Mouse (Mus musculus): ENCODE data around the gene Traip.
A peak's percentile ranks its signal among the peaks of the same experiment; 100 is the strongest.

Traip gene

GRCm38 (mm10) chr9:107971690-107972541 lies 22.0 kb downstream of the Traip start:
- DNase-seq (ENCODE audit: low read depth): peak; percentile 48

- peak; percentile 34 for DNase-seq (ENCODE audit: low read depth)
Observed at GRCm38 (mm10) chr9:107974491-107975171, 24.7 kb downstream of the Traip start.

DNA sequence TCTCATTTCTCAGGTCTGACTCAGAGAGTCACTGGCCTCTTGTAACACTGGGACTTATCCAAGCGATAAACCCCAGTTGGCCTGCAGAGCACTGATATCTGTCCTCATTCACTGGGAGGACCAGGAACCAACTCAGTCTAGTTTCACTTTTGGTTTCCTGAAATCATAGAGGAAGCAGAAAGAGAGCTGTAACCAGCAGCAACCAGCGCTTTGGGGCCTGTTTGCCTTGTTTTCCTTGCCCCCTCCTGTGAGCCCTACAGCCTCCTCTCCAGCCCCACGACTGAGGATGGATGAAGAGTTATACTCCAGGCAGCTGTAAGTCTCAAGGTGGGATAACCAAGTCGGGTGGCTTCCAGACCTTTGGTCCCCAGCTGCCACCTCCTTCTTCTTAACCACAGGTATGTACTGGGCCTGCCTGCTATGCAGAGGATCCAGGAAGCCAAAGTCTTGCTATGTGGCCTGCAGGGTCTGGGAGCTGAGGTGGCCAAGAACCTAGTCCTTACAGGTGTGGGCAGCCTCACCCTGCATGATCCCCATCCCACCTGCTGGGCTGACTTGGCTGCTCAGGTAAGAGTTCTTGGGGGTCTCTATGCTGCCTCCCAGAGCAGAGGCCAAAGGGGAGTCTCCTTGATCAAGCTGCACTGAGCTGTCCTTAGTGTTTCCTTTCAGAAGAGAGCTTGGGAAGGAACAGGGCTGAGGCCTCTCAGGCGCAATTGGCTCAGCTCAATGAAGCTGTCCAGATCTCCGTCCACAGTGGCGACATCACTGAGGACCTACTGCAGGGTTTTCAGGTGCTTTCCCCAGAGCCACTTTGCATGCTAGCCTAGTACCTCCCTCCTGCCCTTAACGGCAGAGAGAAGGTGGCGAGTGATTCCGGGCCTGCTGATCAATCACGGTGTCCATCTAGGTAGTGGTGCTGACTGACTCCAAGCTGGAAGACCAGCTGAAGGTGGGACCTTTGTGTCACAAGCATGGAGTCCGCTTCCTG lies 25.8 kb downstream of the Traip start, which contains the start of gene Uba7:
Uba7 (plus strand) TSS at position 107 of the 988 bp plus-strand sequence.
- peak; percentile 79 for DNase-seq (ENCODE audit: low read depth)

DNA sequence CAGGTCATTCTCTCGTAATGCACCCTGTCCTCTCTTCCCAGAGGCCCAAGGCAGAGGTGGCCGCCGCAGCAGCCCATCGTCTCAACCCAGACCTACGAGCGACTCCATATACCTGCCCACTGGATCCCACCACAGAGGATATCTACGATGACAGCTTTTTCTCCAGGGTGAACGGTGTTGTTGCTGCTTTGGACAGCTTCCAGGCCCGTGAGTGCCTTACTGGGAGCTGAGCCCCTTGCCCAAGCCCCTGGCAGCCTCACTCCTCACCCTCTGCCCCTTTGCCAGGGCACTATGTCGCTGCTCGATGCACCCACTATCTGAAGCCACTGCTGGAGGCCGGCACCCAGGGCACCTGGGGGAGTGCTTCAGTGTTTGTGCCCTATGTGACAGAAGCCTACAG lies 28.9 kb downstream of the Traip start:
- DNase-seq (ENCODE audit: low read depth): no peak

DNA sequence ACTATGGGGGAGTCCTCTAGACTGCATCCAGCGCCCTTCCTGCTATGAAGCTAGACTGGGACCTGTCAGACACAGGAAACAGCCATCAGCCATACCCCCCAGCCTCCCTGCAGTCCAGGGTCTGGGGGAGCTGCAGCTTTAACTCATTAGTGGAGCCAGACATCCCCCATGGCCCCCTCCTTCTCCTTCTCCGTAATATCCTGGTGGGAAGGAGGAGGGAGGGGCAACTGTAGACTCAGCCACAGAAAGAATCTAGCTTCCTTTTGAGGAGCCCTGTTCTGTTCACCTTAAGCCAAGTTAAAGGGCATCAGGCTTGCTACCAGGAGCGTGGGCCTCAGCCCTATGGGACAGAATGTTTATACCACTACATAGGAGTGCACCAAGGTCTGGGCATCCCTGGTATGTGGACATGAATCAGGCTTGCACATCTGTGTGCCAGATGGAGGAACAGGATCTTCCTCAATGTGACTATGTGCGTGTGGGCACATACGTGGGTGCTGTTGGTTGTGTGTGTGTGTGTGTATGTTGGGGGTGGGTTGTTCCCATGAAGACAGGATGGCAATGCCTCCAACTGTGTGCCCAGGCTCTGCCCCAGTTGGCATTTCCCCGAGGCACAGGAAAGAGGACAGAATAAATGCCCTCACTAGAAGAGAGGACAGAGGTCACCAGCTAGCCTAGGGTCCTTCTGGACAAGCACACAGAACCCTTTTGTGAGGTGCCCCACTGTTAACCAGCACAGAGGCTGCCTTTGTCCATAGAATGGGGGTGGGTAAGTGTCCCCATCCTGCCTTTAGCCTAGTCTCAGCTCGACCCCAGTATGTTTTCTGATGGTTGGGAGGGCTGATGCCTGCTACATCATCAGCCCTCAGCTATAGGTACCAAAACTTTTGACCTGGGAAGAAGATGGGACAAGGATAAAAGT lies 32.0 kb downstream of the Traip start:
- DNase-seq (ENCODE audit: low read depth): no peak

GRCm38 (mm10) chr9:107982681-107983346 lies 32.9 kb downstream of the Traip start, which contains the start of gene Gm20661:
Gene Gm20661, plus strand, starts transcription at chr9:107983058.
- peak; percentile 57 for DNase-seq (ENCODE audit: low read depth)

GRCm38 (mm10) chr9:107983421-107983890 lies 33.5 kb downstream of the Traip start:
- DNase-seq (ENCODE audit: low read depth): no peak

DNA sequence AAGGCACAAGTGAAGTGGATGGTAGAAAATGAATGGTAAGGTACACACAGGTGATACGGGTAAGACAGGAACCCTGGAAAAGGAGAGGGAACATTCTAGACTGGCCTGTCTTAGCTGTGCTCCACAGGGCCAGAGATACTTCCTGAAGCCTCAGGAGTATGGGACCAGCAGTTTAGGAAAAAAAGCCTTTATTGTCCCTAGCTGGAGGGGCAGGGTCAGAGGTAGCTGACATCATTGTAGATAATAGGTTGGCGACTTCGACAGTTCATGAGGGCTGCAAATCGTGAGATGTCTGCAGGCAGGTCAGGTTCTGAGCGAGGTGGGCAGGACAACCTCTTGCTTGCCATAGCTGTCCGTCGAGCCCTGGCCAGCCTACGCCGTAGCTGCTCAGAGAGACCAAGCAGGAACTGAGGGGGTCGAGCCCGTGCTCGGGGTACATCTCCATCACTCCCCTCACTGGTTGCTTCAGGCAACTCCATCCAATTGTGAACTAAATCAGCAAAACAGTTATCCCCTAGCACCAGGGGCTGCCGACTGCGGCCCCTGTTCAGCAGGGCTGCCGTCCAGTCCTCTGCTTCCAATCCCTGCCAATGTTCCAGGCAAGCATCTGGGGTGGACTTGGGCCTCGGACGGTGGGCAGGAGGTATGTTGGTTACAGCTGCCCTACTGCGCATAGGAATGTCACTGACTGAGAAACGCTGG lies 34.3 kb downstream of the Traip start:
- DNase-seq (ENCODE audit: low read depth): no peak

DNA sequence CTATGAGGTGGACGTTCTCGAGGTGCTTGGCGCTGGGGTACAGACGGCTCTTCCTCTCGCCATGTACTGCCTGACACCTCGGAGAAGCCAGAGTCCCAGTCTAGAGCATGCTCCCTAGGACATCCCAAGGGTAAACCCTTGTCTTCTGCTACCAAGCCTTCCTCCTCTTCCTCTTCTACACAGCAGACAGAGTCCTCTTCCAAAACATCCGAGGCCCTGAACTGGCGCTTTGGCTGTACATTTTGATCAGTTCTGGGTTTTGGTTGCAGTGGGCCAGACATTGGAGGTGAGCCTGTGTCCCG lies 34.8 kb downstream of the Traip start:
- DNase-seq (ENCODE audit: low read depth): no peak

- DNase-seq (ENCODE audit: low read depth): peak; percentile 93
Observed at GRCm38 (mm10) chr9:107985131-107986119, 35.5 kb downstream of the Traip start, which contains the start of gene Inka1. Gene Inka1, minus strand, starts transcription at chr9:107985879.

- peak; percentile 84 for DNase-seq (ENCODE audit: low read depth)
Observed at GRCm38 (mm10) chr9:107986376-107986775, 36.4 kb downstream of the Traip start.

- no peak for DNase-seq (ENCODE audit: low read depth)
Observed at GRCm38 (mm10) chr9:107987950-107988349, 38.0 kb downstream of the Traip start.

GRCm38 (mm10) chr9:107992197-107992596 lies 42.3 kb downstream of the Traip start, which contains the start of gene Cdhr4:
Gene Cdhr4, plus strand, starts transcription at chr9:107992497.
- DNase-seq (ENCODE audit: low read depth): no peak

GRCm38 (mm10) chr9:107993013-107993412 lies 43.1 kb downstream of the Traip start:
- DNase-seq (ENCODE audit: low read depth): no peak

GRCm38 (mm10) chr9:107994464-107994863 lies 44.5 kb downstream of the Traip start:
- no peak for DNase-seq (ENCODE audit: low read depth)

DNA sequence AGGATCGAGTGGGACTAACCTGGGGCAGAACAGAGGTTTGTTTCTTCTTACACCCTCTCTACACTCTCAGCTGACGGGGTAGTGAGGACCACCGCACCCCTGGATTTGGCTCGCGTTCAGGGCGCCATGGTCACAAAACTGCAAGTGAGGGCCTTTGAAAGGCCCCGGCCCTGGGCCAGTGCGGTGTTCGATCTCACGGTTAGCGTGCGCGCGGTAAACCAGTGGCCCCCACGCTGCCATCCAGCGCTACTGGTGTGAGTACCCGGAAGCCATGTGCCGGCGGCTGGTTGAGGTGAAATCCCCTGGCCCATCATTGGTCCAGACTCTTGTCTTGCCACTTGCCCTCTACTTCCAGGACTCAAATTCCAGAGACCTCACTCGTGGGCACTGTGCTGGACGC lies 45.6 kb downstream of the Traip start:
- no peak for DNase-seq (ENCODE audit: low read depth)

DNA sequence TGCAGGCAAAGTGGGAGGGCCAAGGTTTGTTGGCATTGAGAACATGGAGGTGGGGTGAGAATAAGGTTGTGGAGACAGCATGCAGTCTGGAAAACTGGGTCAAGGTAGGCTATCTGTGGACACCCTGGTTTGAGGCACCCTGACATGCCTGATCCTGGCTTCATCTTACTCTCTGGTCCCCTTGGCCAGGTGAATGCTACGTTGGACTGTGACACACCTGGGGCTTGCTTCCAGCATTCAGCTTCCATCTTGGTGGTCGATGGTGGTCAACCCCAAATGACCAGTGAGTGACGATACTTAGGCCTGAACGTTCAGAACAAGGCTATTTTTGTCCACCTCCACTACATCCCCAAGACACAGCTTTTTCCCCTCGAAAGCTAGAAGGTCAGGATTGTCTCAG lies 46.1 kb downstream of the Traip start, which contains the start of gene Gm20662:
Gm20662 (plus strand) TSS at position 301 of the 400 bp plus-strand sequence.
- DNase-seq (ENCODE audit: low read depth): no peak
